Mouse (Mus musculus) c-Kit-positive CD71-positive TER-119-positive erythroid progenitor cells, embryonic 14.5 days (primary cell): ENCODE data around the gene Taf10.

Experiments used
- DNase-seq: peaks from one replicate; pipeline ENCODE4 v3.0.0-alpha.2; 2013; ENCODE audit warnings: low spot score

Taf10 gene

GRCm38 (mm10) chr7:105743926-105744590 lies at the start of gene Taf10:
Taf10 (minus strand) TSS chr7:105744361.
- peak; percentile 87 for DNase-seq

- DNase-seq = no peak
Observed at GRCm38 (mm10) chr7:105793701-105794100, 49.5 kb upstream of the Taf10 start.

- no peak for DNase-seq
Observed at GRCm38 (mm10) chr7:105791147-105791546, 47.0 kb upstream of the Taf10 start.

GRCm38 (mm10) chr7:105787285-105788140 lies 43.4 kb upstream of the Taf10 start, which contains the start of gene Dchs1:
Dchs1 (minus strand) TSS chr7:105787654.
- DNase-seq = no peak

GRCm38 (mm10) chr7:105786506-105787284 lies 42.5 kb upstream of the Taf10 start:
- DNase-seq = no peak

GRCm38 (mm10) chr7:105784556-105784955 lies 40.4 kb upstream of the Taf10 start:
- DNase-seq = no peak

GRCm38 (mm10) chr7:105783861-105784260 lies 39.7 kb upstream of the Taf10 start:
- no peak for DNase-seq

GRCm38 (mm10) chr7:105778553-105779265 lies 34.5 kb upstream of the Taf10 start:
- no peak for DNase-seq

- DNase-seq = no peak
Observed at GRCm38 (mm10) chr7:105777797-105778552, 33.8 kb upstream of the Taf10 start.

GRCm38 (mm10) chr7:105777316-105777715 lies 33.2 kb upstream of the Taf10 start:
- no peak for DNase-seq

GRCm38 (mm10) chr7:105776026-105776425 lies 31.9 kb upstream of the Taf10 start:
- DNase-seq = no peak

- DNase-seq = no peak
Observed at GRCm38 (mm10) chr7:105774661-105775060, 30.5 kb upstream of the Taf10 start.

GRCm38 (mm10) chr7:105773041-105773440 lies 28.9 kb upstream of the Taf10 start:
- no peak for DNase-seq

- DNase-seq = no peak
Observed at GRCm38 (mm10) chr7:105772331-105772730, 28.2 kb upstream of the Taf10 start.

GRCm38 (mm10) chr7:105769959-105770358 lies 25.8 kb upstream of the Taf10 start:
- DNase-seq = no peak

- DNase-seq = no peak
Observed at GRCm38 (mm10) chr7:105767729-105768165, 23.6 kb upstream of the Taf10 start.

GRCm38 (mm10) chr7:105764331-105764730 lies 20.2 kb upstream of the Taf10 start:
- no peak for DNase-seq

- no peak for DNase-seq
Observed at GRCm38 (mm10) chr7:105762517-105763270, 18.5 kb upstream of the Taf10 start.

- no peak for DNase-seq
Observed at GRCm38 (mm10) chr7:105761813-105762484, 17.8 kb upstream of the Taf10 start.

GRCm38 (mm10) chr7:105753281-105753680 lies 9.1 kb upstream of the Taf10 start:
- no peak for DNase-seq
